Mouse (Mus musculus): ENCODE data around the gene Gnb3.

Gene Gnb3

GRCm38 (mm10) chr6:124796200-124796599 is 43.9 kb downstream of the Gnb3 start:
- DNase-seq = no peak

GRCm38 (mm10) chr6:124795781-124796180 is 44.3 kb downstream of the Gnb3 start:
- DNase-seq = no peak

- no peak for DNase-seq
These were observed 48.2 kb downstream of the Gnb3 start for GRCm38 (mm10) chr6:124791911-124792310.

- DNase-seq = no peak
These were observed 50.0 kb downstream of the Gnb3 start for GRCm38 (mm10) chr6:124790121-124790520.

GRCm38 (mm10) chr6:124789519-124789918 is 50.6 kb downstream of the Gnb3 start:
- DNase-seq = peak; percentile 8

GRCm38 (mm10) chr6:124787722-124788121 is 52.4 kb downstream of the Gnb3 start:
- peak; percentile 35 for DNase-seq

GRCm38 (mm10) chr6:124786756-124787420 is 53.2 kb downstream of the Gnb3 start:
- DNase-seq = peak; percentile 84
